Mouse (Mus musculus) hindbrain, embryonic 12.5 days (tissue): Measurements from ENCODE around the gene Kat8. TPM values are rescaled to one million over a fixed set of nuclear protein-coding genes. Genes with fewer than 3 reads are reported as not detected.

ENCODE experiments used
- polyA plus RNA-seq: library from polyadenylated mRNA; unstranded; fragments of >200 nt; fragmentation: Nextera tagmentation; extraction: Ambion mirVana; gene quantifications from 2 replicates; pipeline ENCODE4 v1.2.1, GENCODE M21; 2016

Kat8 gene
- polyA plus RNA-seq, 1 experiment from 2014 or later, result 50.9 TPM

Other genes with a start within 250 kb of the Kat8 start
- gene Bcl7c, start 203.6 kb upstream of the Kat8 start, polyA plus RNA-seq, result 87.4 and 103 TPM in 2 replicates
- 10.2 and 12.4 TPM in 2 replicates for gene Ctf1, start 199.8 kb upstream of the Kat8 start, polyA plus RNA-seq
- 0.21 TPM in 1 of 2 replicates, not detected in the other for gene Ctf2, start 180.3 kb upstream of the Kat8 start, polyA plus RNA-seq
- 10.7 and 11.4 TPM in 2 replicates for gene Fbxl19, start 168.0 kb upstream of the Kat8 start, polyA plus RNA-seq
- gene Orai3, start 142.7 kb upstream of the Kat8 start, polyA plus RNA-seq, result 9.6 and 10.0 TPM in 2 replicates
- 19.8 and 23.4 TPM in 2 replicates for gene Setd1a, start 135.8 kb upstream of the Kat8 start, polyA plus RNA-seq
- gene Gm49388, start 126.9 kb upstream of the Kat8 start, polyA plus RNA-seq, result not detected in 2 replicates
- gene Hsd3b7, start 111.9 kb upstream of the Kat8 start, polyA plus RNA-seq, result 8.6 and 8.8 TPM in 2 replicates
- gene Stx4a, start 88.2 kb upstream of the Kat8 start, polyA plus RNA-seq, result 28.1 and 32.1 TPM in 2 replicates
- 20.0 and 20.5 TPM in 2 replicates for gene Stx1b, start 88.0 kb upstream of the Kat8 start, polyA plus RNA-seq
- 19.7 and 20.9 TPM in 2 replicates for gene Zfp646, start 36.3 kb upstream of the Kat8 start, polyA plus RNA-seq
- gene Zfp668, start 35.7 kb upstream of the Kat8 start, polyA plus RNA-seq, result 37.4 and 37.5 TPM in 2 replicates
- gene Prss53, start 21.5 kb upstream of the Kat8 start, polyA plus RNA-seq, result 0.77 and 0.98 TPM in 2 replicates
- gene Gm21974, start 17.1 kb upstream of the Kat8 start, polyA plus RNA-seq, result not detected in 2 replicates
- 64.2 and 66.7 TPM in 2 replicates for gene Vkorc1, start 16.9 kb upstream of the Kat8 start, polyA plus RNA-seq
- 74.4 and 75.1 TPM in 2 replicates for gene Bckdk, start 8.4 kb upstream of the Kat8 start, polyA plus RNA-seq
- 4.2 and 7.3 TPM in 2 replicates for gene Prss8, start 17.6 kb downstream of the Kat8 start, polyA plus RNA-seq
- 10.4 and 12.0 TPM in 2 replicates for gene Prss36, start 34.2 kb downstream of the Kat8 start, polyA plus RNA-seq
- gene Fus, start 54.9 kb downstream of the Kat8 start, polyA plus RNA-seq, result 502 and 538 TPM in 2 replicates
- gene Pycard, start 81.4 kb downstream of the Kat8 start, polyA plus RNA-seq, result 6.4 and 9.4 TPM in 2 replicates
- 0.15 and 0.59 TPM in 2 replicates for gene Trim72, start 91.4 kb downstream of the Kat8 start, polyA plus RNA-seq
- gene Itgam, start 150.1 kb downstream of the Kat8 start, polyA plus RNA-seq, result 0.83 and 0.97 TPM in 2 replicates
- gene Gm49368, start 150.2 kb downstream of the Kat8 start, polyA plus RNA-seq, result not detected in 2 replicates
- gene Itgax, start 217.0 kb downstream of the Kat8 start, polyA plus RNA-seq, result 0.08 TPM in 1 of 2 replicates, not detected in the other
- gene Itgad, start 241.9 kb downstream of the Kat8 start, polyA plus RNA-seq, result not detected in 2 replicates